Mouse (Mus musculus): ENCODE data around the gene Slc47a2. TPM values are rescaled to one million over a fixed set of nuclear protein-coding genes. Genes with fewer than 3 reads are reported as not detected.

Gene Slc47a2
- not detected in 2 replicates for polyA plus RNA-seq (2015; fragmentation: Nextera tagmentation; extraction: Ambion mirVana)

GRCm38 (mm10) chr11:61342505-61343420, at the start of gene Slc47a2:
Gene Slc47a2, minus strand, starts transcription at chr11:61342860.

GRCm38 (mm10) chr11:61377881-61378613, 35.4 kb upstream of the Slc47a2 start, which contains the start of gene Slc47a1:
Gene Slc47a1, minus strand, starts transcription at chr11:61378345.

GRCm38 (mm10) chr11:61266551-61267533, 75.8 kb downstream of the Slc47a2 start, which contains the start of gene Aldh3a2:
Gene Aldh3a2, minus strand, starts transcription at chr11:61267464.

Other genes with a start within 250 kb of the Slc47a2 start
- 1.7 and 3.0 TPM in 2 replicates for gene Tnfrsf13b, start 216.1 kb downstream of the Slc47a2 start, polyA plus RNA-seq (2015; fragmentation: Nextera tagmentation; extraction: Ambion mirVana)
- gene Usp22, start 167.8 kb downstream of the Slc47a2 start, polyA plus RNA-seq (2015; fragmentation: Nextera tagmentation; extraction: Ambion mirVana): 31.5 and 32.3 TPM in 2 replicates
- gene Aldh3a1, start 135.3 kb downstream of the Slc47a2 start, polyA plus RNA-seq (2015; fragmentation: Nextera tagmentation; extraction: Ambion mirVana): 0.07 and 0.15 TPM in 2 replicates
- gene Aldh3a2, start 75.4 kb downstream of the Slc47a2 start, polyA plus RNA-seq (2015; fragmentation: Nextera tagmentation; extraction: Ambion mirVana): 28.6 and 29.1 TPM in 2 replicates
- gene Slc47a1, start 35.5 kb upstream of the Slc47a2 start, polyA plus RNA-seq (2015; fragmentation: Nextera tagmentation; extraction: Ambion mirVana): 3.0 and 3.3 TPM in 2 replicates
- gene Rnf112, start 111.3 kb upstream of the Slc47a2 start, polyA plus RNA-seq (2015; fragmentation: Nextera tagmentation; extraction: Ambion mirVana): 0.17 and 0.25 TPM in 2 replicates
- 366 and 434 TPM in 2 replicates for gene Mfap4, start 142.6 kb upstream of the Slc47a2 start, polyA plus RNA-seq (2015; fragmentation: Nextera tagmentation; extraction: Ambion mirVana)
- gene Mapk7, start 151.5 kb upstream of the Slc47a2 start, polyA plus RNA-seq (2015; fragmentation: Nextera tagmentation; extraction: Ambion mirVana): 25.2 and 28.8 TPM in 2 replicates
- 15.3 and 17.5 TPM in 2 replicates for gene B9d1, start 162.3 kb upstream of the Slc47a2 start, polyA plus RNA-seq (2015; fragmentation: Nextera tagmentation; extraction: Ambion mirVana)
- gene Epn2, start 236.8 kb upstream of the Slc47a2 start, polyA plus RNA-seq (2015; fragmentation: Nextera tagmentation; extraction: Ambion mirVana): 26.0 and 34.3 TPM in 2 replicates

All from urinary bladder, postnatal 0 days (tissue).